Mouse (Mus musculus) liver, adult 2 months (tissue): ENCODE data around the gene Cep164. TPM values are rescaled to one million over a fixed set of nuclear protein-coding genes. Genes with fewer than 3 reads are reported as not detected.
"Not testable (repeated sequence)": the region's sequence is repeated elsewhere in the genome, so short reads cannot be mapped to it uniquely, and the experiment has no call there.

Experiments used
- DNase-seq: peaks from one replicate; pipeline ENCODE4 v3.0.0-alpha.2; 2011; ENCODE audit warnings: low read depth, low spot score; ENCODE audit errors: extremely low read depth
- H3K27ac ChIP-seq: fragments of 200-500 bp; replicated peaks from 2 replicates; pipeline ENCODE4 v1.5.1; 2012; ENCODE audit warnings: low read depth, mild to moderate bottlenecking, control low read depth, inconsistent platforms, low read length; ENCODE audit not compliant: insufficient read depth
- H3K27me3 ChIP-seq: fragments of 200-500 bp; 2 replicates; pipeline ENCODE4 v1.6.1; 2012; ENCODE audit warnings: mild to moderate bottlenecking, moderate library complexity, low read length, inconsistent platforms; ENCODE audit not compliant: control insufficient read depth, insufficient read depth
- H3K36me3 ChIP-seq: fragments of 200-500 bp; 2 replicates; pipeline ENCODE4 v1.6.1; 2012; ENCODE audit warnings: low read length, inconsistent platforms; ENCODE audit not compliant: control insufficient read depth, insufficient read depth
- H3K4me1 ChIP-seq: fragments of 200-500 bp; 2 replicates; pipeline ENCODE4 v1.6.1; 2011; ENCODE audit warnings: low read length; ENCODE audit not compliant: control insufficient read depth, insufficient read depth
- H3K4me3 ChIP-seq: fragments of 200-500 bp; 2 replicates; pipeline ENCODE4 v1.5.1; 2011; ENCODE audit warnings: low read depth, mild to moderate bottlenecking, control low read depth, low read length, moderate library complexity; ENCODE audit not compliant: insufficient read depth
- H3K79me2 ChIP-seq: fragments of 200-500 bp; 2 replicates; pipeline ENCODE4 v1.6.1; 2012; ENCODE audit warnings: inconsistent platforms, mild to moderate bottlenecking, low read length, moderate library complexity; ENCODE audit not compliant: control insufficient read depth, insufficient read depth
- H3K9ac ChIP-seq: fragments of 200-500 bp; 2 replicates; pipeline ENCODE4 v1.6.1; 2012; ENCODE audit warnings: low read depth, mild to moderate bottlenecking, control low read depth, inconsistent platforms, low read length
- CTCF ChIP-seq: fragments of 200-500 bp; IDR thresholded peaks from 2 replicates; pipeline ENCODE4 v1.5.1; 2011; ENCODE audit warnings: low read depth, low read length, control low read depth
- POLR2A ChIP-seq: fragments of 200-500 bp; IDR thresholded peaks from 2 replicates; pipeline ENCODE4 v1.6.1; 2011; ENCODE audit warnings: low read length, control low read depth; ENCODE audit not compliant: insufficient read depth; ENCODE audit errors: extremely low read depth
- WGBS: fragments of 180-500 bp; shearing (Covaris S2); methylation state at CpG from one replicate; pipeline ENCODE4 v1.1.7; 2018; 5-methylcytosine and 5-hydroxymethylcytosine counted together
- polyA plus RNA-seq: library from polyadenylated mRNA; depleted of rRNA; stranded (reverse); fragments of >200 nt; gene quantifications from 2 replicates; pipeline ENCODE4 v1.2.3, GENCODE M21; 2012
- total RNA-seq: library from RNA; depleted of rRNA; stranded (reverse); fragments of >200 nt; gene quantifications from 2 replicates; pipeline ENCODE4 v1.2.3, GENCODE M21; 2014

Gene Cep164
- total and polyA plus RNA-seq, 2 experiments: 4.1 to 8.3 TPM

GRCm38 (mm10) chr9:45783249-45784069 lies 45.0 kb downstream of the Cep164 start:
- no peak overlapping the region for H3K27ac ChIP-seq
- no peaks in the 10 kb centered on the region for H3K36me3 ChIP-seq
- H3K9ac ChIP-seq: no peak overlapping the region
- no peak overlapping the region for H3K4me3 ChIP-seq
- H3K27me3 ChIP-seq: no peaks in the 10 kb centered on the region
- no peak for DNase-seq
- 91% methylated on average over 12 of the region's 12 CpGs for WGBS
- no peaks in the 10 kb centered on the region for H3K4me1 ChIP-seq
- H3K79me2 ChIP-seq: no peaks in the 10 kb centered on the region
- no peak for TF ChIP-seq CTCF

GRCm38 (mm10) chr9:45779201-45779600 lies 49.3 kb downstream of the Cep164 start:
- no peak for DNase-seq
- no peak overlapping the region for H3K4me3 ChIP-seq
- 0 out of 2 replicates have a peak, but pooled peaks cover 3% of the 10 kb centered on the region for H3K36me3 ChIP-seq
- H3K79me2 ChIP-seq: no peaks in the 10 kb centered on the region
- no peaks in the 10 kb centered on the region for H3K4me1 ChIP-seq
- TF ChIP-seq POLR2A (no peak), CTCF (no peak)
- H3K9ac ChIP-seq: no peak overlapping the region
- H3K27ac ChIP-seq: no peak overlapping the region
- 92% methylated on average over 6 of the region's 6 CpGs for WGBS
- no peaks in the 10 kb centered on the region for H3K27me3 ChIP-seq

- H3K36me3 ChIP-seq, H3K4me1 ChIP-seq, H3K27ac ChIP-seq, H3K79me2 ChIP-seq, H3K4me3 ChIP-seq, DNase-seq, H3K27me3 ChIP-seq, H3K9ac ChIP-seq: not testable (repeated sequence)
- 80% methylated on average over 3 of the region's 3 CpGs for WGBS
Observed at GRCm38 (mm10) chr9:45776176-45776575, 52.3 kb downstream of the Cep164 start.

- TF ChIP-seq CTCF (no peak), POLR2A (no peak)
- WGBS: 88% methylated on average over 6 of the region's 6 CpGs
Observed at GRCm38 (mm10) chr9:45774088-45774487, 54.4 kb downstream of the Cep164 start.

GRCm38 (mm10) chr9:45769596-45769995 lies 58.9 kb downstream of the Cep164 start:
- Histone ChIP-seq H3K4me3 (no peak overlapping the region), H3K79me2 (no peaks in the 10 kb centered on the region), H3K27ac (no peak overlapping the region), H3K27me3 (no peaks in the 10 kb centered on the region), H3K9ac (no peak overlapping the region), H3K4me1 (no peaks in the 10 kb centered on the region), H3K36me3 (peaks cover 7% of the 10 kb centered on the region; the same call in 1 of the 2 replicates)
- no peak for DNase-seq
- WGBS: 84% methylated on average over 5 of the region's 5 CpGs
- TF ChIP-seq CTCF (no peak), POLR2A (no peak)

More at GRCm38 (mm10) chr9:45774088-45774487, 54.4 kb downstream of the Cep164 start:
- Histone ChIP-seq H3K27me3 (no peaks in the 10 kb centered on the region), H3K36me3 (peaks cover 10% of the 10 kb centered on the region; the same call in 1 of the 2 replicates), H3K4me3 (no peak overlapping the region), H3K79me2 (no peaks in the 10 kb centered on the region), H3K27ac (no peak overlapping the region), H3K4me1 (no peaks in the 10 kb centered on the region), H3K9ac (no peak overlapping the region)
- no peak for DNase-seq

- H3K36me3 ChIP-seq: peaks cover 7% of the 10 kb centered on the region; the same call in 1 of the 2 replicates
- no peak overlapping the region for H3K4me3 ChIP-seq
- H3K27me3 ChIP-seq: no peaks in the 10 kb centered on the region
- H3K27ac ChIP-seq: no peak overlapping the region
- H3K9ac ChIP-seq: no peak overlapping the region
- no peaks in the 10 kb centered on the region for H3K4me1 ChIP-seq
- no peak for TF ChIP-seq CTCF
- no peak for TF ChIP-seq POLR2A
- no peaks in the 10 kb centered on the region for H3K79me2 ChIP-seq
- WGBS: 84% methylated on average over 18 of the region's 18 CpGs
- DNase-seq: no peak
Observed at GRCm38 (mm10) chr9:45768421-45768820, 60.1 kb downstream of the Cep164 start.
